Mouse (Mus musculus): ENCODE results near the gene Mbd3. TPM values are rescaled to one million over a fixed set of nuclear protein-coding genes. Genes with fewer than 3 reads are reported as not detected.

Mbd3 gene
- polyA plus RNA-seq (2012; rRNA removed) = 110 and 124 TPM in 2 replicates

DNA sequence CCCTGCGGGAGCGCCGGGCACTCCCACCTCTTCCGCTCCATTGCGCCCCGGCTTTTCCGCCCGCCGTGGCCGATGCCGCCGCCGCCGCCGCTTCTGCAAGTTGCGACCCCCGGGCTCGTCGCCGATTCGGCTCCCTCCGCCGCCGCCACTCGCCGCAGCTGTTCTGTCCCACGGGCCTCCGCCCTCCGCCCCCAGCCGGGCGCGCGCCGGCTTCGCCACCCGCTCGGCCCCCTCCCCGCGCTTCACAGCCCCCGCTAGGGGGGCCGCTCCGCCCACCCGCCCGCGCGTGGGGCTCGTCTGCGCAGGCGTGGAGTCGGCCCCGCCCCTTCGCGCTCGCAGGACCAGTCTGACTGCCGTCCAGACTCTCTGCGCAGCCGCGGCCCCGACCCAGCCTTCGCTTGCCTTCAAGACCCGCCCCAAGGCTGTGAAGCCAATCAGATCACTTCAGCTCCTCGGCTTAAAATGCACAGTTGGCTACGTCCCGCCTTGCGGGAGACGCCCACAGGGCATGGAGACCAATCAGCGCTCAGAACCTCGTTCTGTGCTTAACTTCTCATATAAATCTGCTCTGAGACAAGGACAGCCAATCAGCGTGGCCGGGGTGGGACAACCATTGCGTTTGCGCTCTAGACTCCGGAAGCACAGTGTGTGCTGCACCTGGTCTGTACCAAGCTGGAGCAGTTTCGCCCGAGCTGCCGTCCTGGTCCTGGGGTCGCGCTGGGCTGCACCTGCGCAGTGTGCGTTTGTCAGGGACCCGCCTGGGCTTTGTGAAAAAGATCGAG lies at the start of gene Mbd3:
Mbd3 (minus strand) TSS at position 360 of the 782 bp plus-strand sequence.
- Histone ChIP-seq H3K27me3 (ENCODE audit: control insufficient read depth, insufficient read depth, low read length) (no peaks in the 10 kb centered on the region), H3K36me3 (ENCODE audit: control insufficient read depth, insufficient read depth, low read length) (peaks cover 14% of the 10 kb centered on the region), H3K27ac (ENCODE audit: insufficient read depth, low read length) (peak within 1 kb of the TSS; percentile 98), H3K4me1 (ENCODE audit: control insufficient read depth, insufficient read depth, insufficient read length) (peaks cover 19% of the 10 kb centered on the region; the same call in 1 of the 2 replicates), H3K4me3 (ENCODE audit: extremely low read depth, insufficient read depth, insufficient read length) (peak within 1 kb of the TSS; percentile 70)
- under 1% methylated on average over 69 of the region's 82 CpGs for WGBS
- TF ChIP-seq CTCF (IDR thresholded peaks at IDR 0.05; ENCODE audit: extremely low read depth, insufficient read depth, insufficient read length, insufficient replicate concordance) (no peak), POLR2A (IDR thresholded peaks at IDR 0.05; ENCODE audit: low read depth, low read length) (peak; percentile 99)
- peak; percentile 100 for DNase-seq (ENCODE audit: low read depth in 1 of 2, low spot score in 2 of 2)

DNA sequence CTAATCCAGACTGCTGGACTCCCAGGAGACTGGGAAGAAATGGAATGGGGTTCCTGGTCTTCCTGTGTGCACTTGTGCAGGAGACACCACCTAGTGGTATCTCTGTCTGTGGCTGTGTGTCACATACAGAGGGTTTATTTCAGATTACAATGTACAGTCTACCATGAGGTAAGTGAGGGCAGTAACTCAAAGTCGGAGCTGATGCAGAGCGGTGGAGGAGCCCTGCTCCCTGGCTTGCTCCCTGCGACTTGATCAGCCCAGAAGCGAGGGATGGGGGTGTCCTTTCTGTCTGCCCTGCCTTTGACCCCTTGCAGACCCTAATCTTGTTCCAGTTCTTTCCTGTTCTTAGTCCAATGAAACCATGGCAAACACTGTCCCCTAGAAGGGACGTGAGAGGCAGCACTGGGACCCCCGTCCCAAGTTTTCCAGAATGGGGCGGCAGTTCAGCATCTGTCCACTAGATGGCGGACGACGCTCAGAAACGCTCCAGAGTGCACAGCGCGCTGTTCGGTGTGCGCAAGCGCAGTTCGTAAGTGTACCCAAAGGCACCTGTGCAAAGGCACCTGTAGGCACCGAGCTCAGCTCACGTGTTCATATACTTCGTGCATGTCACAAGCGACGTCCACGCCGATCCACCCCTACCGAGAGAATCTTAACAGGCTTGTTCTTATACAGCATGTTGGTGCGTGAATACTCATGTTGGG lies 46.7 kb upstream of the Mbd3 start:
- 9% methylated on average over 26 of the region's 26 CpGs for WGBS
- Histone ChIP-seq H3K36me3 (ENCODE audit: control insufficient read depth, insufficient read depth, low read length) (no peaks in the 10 kb centered on the region), H3K27me3 (ENCODE audit: control insufficient read depth, insufficient read depth, low read length) (no peaks in the 10 kb centered on the region), H3K4me1 (ENCODE audit: control insufficient read depth, insufficient read depth, insufficient read length) (peaks cover 14% of the 10 kb centered on the region), H3K27ac (ENCODE audit: insufficient read depth, low read length) (no peak overlapping the region), H3K4me3 (ENCODE audit: extremely low read depth, insufficient read depth, insufficient read length) (no peak overlapping the region)
- DNase-seq (ENCODE audit: low read depth in 1 of 2, low spot score in 2 of 2) = peak; percentile 63 to 76
- TF ChIP-seq CTCF (IDR thresholded peaks at IDR 0.05; ENCODE audit: extremely low read depth, insufficient read depth, insufficient read length, insufficient replicate concordance) (peak; percentile 98), POLR2A (IDR thresholded peaks at IDR 0.05; ENCODE audit: low read depth, low read length) (no peak)

DNA sequence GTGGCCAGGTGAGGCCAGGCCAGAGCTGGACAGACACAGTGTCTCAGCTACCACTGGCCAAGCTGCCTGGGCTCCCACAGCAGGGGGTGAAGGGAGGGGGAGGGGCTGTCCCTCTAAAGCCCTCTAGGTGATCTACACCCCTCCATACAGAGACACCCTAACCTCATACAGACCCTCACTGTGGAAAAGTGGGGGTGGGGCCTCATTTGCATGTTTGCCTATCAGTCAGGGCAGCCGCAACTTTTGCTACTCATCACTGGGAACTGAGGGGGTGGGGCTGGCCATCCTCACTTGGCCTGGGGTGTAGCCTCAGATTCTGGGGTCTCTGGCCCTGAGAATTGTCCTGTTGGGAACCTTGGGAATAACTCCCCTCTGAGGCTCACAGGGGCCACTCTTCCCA lies 45.7 kb upstream of the Mbd3 start:
- H3K4me3 ChIP-seq (ENCODE audit: extremely low read depth, insufficient read depth, insufficient read length) = no peak overlapping the region
- TF ChIP-seq POLR2A (IDR thresholded peaks at IDR 0.05; ENCODE audit: low read depth, low read length) = no peak
- TF ChIP-seq CTCF (IDR thresholded peaks at IDR 0.05; ENCODE audit: extremely low read depth, insufficient read depth, insufficient read length, insufficient replicate concordance) = no peak
- 43% methylated on average over 1 of the region's 1 CpGs for WGBS
- no peak overlapping the region for H3K27ac ChIP-seq (ENCODE audit: insufficient read depth, low read length)
- H3K36me3 ChIP-seq (ENCODE audit: control insufficient read depth, insufficient read depth, low read length) = no peaks in the 10 kb centered on the region
- peaks cover 14% of the 10 kb centered on the region for H3K4me1 ChIP-seq (ENCODE audit: control insufficient read depth, insufficient read depth, insufficient read length)
- no peak for DNase-seq (ENCODE audit: low read depth in 1 of 2, low spot score in 2 of 2)
- no peaks in the 10 kb centered on the region for H3K27me3 ChIP-seq (ENCODE audit: control insufficient read depth, insufficient read depth, low read length)

DNA sequence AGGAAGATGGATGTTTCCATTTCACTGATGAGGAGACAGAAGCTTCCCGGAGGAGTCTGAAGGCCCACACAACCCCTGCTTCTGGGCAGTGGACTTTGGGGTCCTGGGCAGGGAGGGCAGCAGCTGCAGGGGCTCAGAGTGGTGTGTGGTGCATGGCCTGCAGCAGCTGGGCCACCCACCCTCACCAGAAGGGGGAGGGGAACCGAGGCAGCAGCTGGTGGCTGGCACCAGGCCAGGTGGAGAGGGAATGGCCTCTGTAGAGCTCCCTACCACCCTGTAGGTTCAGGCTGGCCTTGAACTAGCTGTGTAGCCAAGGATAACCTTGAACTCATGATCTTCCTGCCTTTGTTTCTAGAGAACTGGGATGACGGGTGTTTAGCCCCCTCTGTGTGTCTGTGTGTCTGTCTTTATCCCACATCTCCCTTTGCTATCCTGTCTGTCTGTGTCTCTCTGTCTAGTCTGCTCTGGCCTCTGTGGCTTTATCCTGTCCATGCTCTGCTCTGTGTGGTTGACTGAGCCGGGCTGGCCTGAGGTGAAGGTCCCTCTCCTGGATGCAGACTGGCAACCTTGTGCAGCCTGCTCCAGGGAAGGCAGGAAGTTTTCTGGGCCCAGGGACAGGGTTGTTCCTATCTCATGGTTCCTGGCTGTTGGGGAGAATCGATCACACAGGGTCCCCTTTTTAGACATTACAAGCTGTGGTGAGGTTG lies 45.1 kb upstream of the Mbd3 start:
- 46% methylated on average over 5 of the region's 5 CpGs for WGBS
- Histone ChIP-seq H3K4me1 (ENCODE audit: control insufficient read depth, insufficient read depth, insufficient read length) (peaks cover 14% of the 10 kb centered on the region), H3K4me3 (ENCODE audit: extremely low read depth, insufficient read depth, insufficient read length) (no peak overlapping the region), H3K27me3 (ENCODE audit: control insufficient read depth, insufficient read depth, low read length) (no peaks in the 10 kb centered on the region), H3K36me3 (ENCODE audit: control insufficient read depth, insufficient read depth, low read length) (no peaks in the 10 kb centered on the region), H3K27ac (ENCODE audit: insufficient read depth, low read length) (no peak overlapping the region; the same call in 1 of the 2 replicates)
- no peak for DNase-seq (ENCODE audit: low read depth in 1 of 2, low spot score in 2 of 2)
- TF ChIP-seq CTCF (IDR thresholded peaks at IDR 0.05; ENCODE audit: extremely low read depth, insufficient read depth, insufficient read length, insufficient replicate concordance) (no peak), POLR2A (IDR thresholded peaks at IDR 0.05; ENCODE audit: low read depth, low read length) (no peak)

DNA sequence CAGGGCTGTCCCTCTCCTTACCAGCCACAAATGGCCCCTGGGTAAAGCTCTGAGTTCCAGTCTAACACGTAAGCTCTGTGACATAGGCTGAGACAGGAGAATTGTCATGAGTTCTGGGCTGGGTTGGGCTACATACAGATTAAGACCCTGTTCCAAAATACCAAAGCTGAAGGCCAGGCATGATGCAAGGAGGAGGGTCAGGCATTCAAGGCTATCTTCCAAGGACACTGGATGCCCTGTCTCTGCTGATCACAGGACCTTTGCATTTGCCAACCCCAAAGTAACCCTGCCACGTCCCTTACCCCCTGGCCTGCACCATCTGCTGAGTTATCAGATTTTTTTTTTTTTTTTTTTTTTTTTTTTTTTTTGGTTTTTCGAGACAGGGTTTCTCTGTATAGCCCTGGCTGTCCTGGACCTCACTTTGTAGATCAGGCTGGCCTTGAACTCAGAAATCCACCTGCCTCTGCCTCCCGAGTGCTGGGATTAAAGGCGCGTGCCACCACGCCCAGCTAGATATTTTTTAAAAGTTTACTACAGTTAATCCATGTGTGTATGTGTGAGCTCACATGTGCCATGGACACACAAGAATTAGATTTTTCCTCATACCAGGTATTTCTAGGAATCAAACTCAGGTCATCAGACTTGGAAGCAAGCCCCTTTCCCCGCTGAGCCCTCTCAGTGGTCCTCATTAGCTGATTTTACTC lies 44.4 kb upstream of the Mbd3 start:
- DNase-seq (ENCODE audit: low read depth in 1 of 2, low spot score in 2 of 2) = no peak

DNA sequence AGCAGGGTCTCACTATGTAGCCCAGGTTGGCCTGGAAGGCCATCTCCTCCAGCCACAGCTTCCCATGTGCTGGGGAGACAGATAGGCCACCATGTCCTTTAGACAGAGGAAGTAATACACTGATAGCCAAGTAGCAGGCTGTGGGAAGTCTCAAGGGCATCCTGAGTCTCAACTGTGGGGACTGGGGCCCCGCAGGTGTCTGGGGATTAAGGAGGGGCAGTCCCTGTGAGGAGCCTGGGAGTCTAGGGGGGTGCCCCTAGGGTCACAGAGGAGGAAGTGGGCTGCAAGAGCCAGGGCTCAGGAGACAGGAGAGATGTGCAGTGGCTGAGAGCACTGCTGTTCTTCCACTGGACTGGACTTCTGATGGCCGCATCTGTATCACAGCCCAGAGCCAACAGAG lies 43.6 kb upstream of the Mbd3 start:
- Histone ChIP-seq H3K27me3 (ENCODE audit: control insufficient read depth, insufficient read depth, low read length) (no peaks in the 10 kb centered on the region), H3K27ac (ENCODE audit: insufficient read depth, low read length) (peak overlapping the region; percentile 9; the same call in 1 of the 2 replicates), H3K36me3 (ENCODE audit: control insufficient read depth, insufficient read depth, low read length) (no peaks in the 10 kb centered on the region), H3K4me1 (ENCODE audit: control insufficient read depth, insufficient read depth, insufficient read length) (peaks cover 14% of the 10 kb centered on the region), H3K4me3 (ENCODE audit: extremely low read depth, insufficient read depth, insufficient read length) (no peak overlapping the region)
- WGBS = 24% methylated on average over 2 of the region's 2 CpGs
- DNase-seq (ENCODE audit: low read depth in 1 of 2, low spot score in 2 of 2) = peak in 1 of 2 experiments; percentile 62
- TF ChIP-seq CTCF (IDR thresholded peaks at IDR 0.05; ENCODE audit: extremely low read depth, insufficient read depth, insufficient read length, insufficient replicate concordance) (no peak), POLR2A (IDR thresholded peaks at IDR 0.05; ENCODE audit: low read depth, low read length) (no peak)

More for the DNA sequence above, 44.4 kb upstream of the Mbd3 start:
- Histone ChIP-seq H3K27me3 (ENCODE audit: control insufficient read depth, insufficient read depth, low read length) (no peaks in the 10 kb centered on the region), H3K4me1 (ENCODE audit: control insufficient read depth, insufficient read depth, insufficient read length) (peaks cover 14% of the 10 kb centered on the region), H3K4me3 (ENCODE audit: extremely low read depth, insufficient read depth, insufficient read length) (no peak overlapping the region), H3K36me3 (ENCODE audit: control insufficient read depth, insufficient read depth, low read length) (no peaks in the 10 kb centered on the region), H3K27ac (ENCODE audit: insufficient read depth, low read length) (peak overlapping the region; percentile 9; the same call in 1 of the 2 replicates)
- 74% methylated on average over 8 of the region's 8 CpGs for WGBS
- TF ChIP-seq POLR2A (IDR thresholded peaks at IDR 0.05; ENCODE audit: low read depth, low read length) = no peak
- TF ChIP-seq CTCF (IDR thresholded peaks at IDR 0.05; ENCODE audit: extremely low read depth, insufficient read depth, insufficient read length, insufficient replicate concordance) = no peak

Measured in spleen, adult 2 months (tissue).